ENCODE assay signal across 11 mouse cellular contexts in genomic region chr11:19982779-19983178, GRCm38 (mm10). TPM values are rescaled to one million over a fixed set of nuclear protein-coding genes. Genes with fewer than 3 reads are reported as not detected.
DNase-seq lines count a peak whose midpoint lies in the region; ATAC-seq and TF ChIP-seq lines count a peak whose summit lies in the region.
"Had no signal": no experiment of that assay in that cellular context is flagged by ENCODE, and none has a peak within 500 bp of the region (broad histone marks: within the 10 kb centered on the region; RNA-seq: fewer than 3 reads in every experiment).

No protein-coding gene starts in this region.

- H3K9me3 ChIP-seq in heart, embryonic 13.5 days = no peaks in the 10 kb centered on the region
- H3K9me3 ChIP-seq in embryonic facial prominence, embryonic 14.5 days (ENCODE audit: control insufficient read depth, low read length) = no peaks in the 10 kb centered on the region
- H3K9me3 ChIP-seq: G1E had no signal

- no peak for ATAC-seq in heart, embryonic 13.5 days (ENCODE audit: extremely low read depth, insufficient number of reproducible peaks, low FRiP score, low TSS enrichment)
- ATAC-seq in embryonic facial prominence, embryonic 14.5 days (ENCODE audit: low read depth) = no peak
- peak; percentile 21; the same call in 1 of the 2 replicates for ATAC-seq in megakaryocyte progenitor cell, adult 5-6 weeks (replicated peaks; ENCODE audit: poor library complexity)
- ATAC-seq: liver, postnatal 0 days; midbrain, embryonic 16.5 days had no signal

- intact Hi-C loops in heart, postnatal 10 days (cut with DNase I) = no loop called here
- intact Hi-C loops in left cerebral cortex, adult 2 months (cut with DNase I) = loop anchor here (2.0 kb wide), 3 partner anchors 52 to 148 kb away; partner anchors contain the start of gene Spred2
- intact Hi-C loops in left cerebral cortex, postnatal 4 days (cut with DNase I) = loop anchor here (10.0 kb wide), 1 partner anchor 58 kb away; the partner anchor contains the start of gene Spred2

- no peak overlapping the region for H3K4me3 ChIP-seq in heart, embryonic 13.5 days
- no peak overlapping the region for H3K4me3 ChIP-seq in left cerebral cortex, adult 2 months
- no peak overlapping the region for H3K4me3 ChIP-seq in embryonic facial prominence, embryonic 14.5 days (ENCODE audit: low read depth, low read length)

- TF ChIP-seq CTCF in left cerebral cortex, adult 2 months (IDR thresholded peaks at IDR 0.05) = no peak

- H3K9ac ChIP-seq in heart, embryonic 13.5 days = peak overlapping the region; percentile 34
- H3K9ac ChIP-seq in embryonic facial prominence, embryonic 14.5 days (ENCODE audit: low read depth, low read length) = no peak overlapping the region
- H3K9ac ChIP-seq: liver, postnatal 0 days had no signal

- whole genome bisulfite sequencing in heart, embryonic 13.5 days = 36% methylated on average over 6 of the region's 6 CpGs
- WGBS in embryonic facial prominence, embryonic 14.5 days = 67% methylated on average over 6 of the region's 6 CpGs

- H3K36me3 ChIP-seq in heart, embryonic 13.5 days = no peaks in the 10 kb centered on the region
- H3K36me3 ChIP-seq in embryonic facial prominence, embryonic 14.5 days (ENCODE audit: control insufficient read depth, insufficient read depth, low read length) = no peaks in the 10 kb centered on the region

- peaks cover 76% of the 10 kb centered on the region for H3K4me1 ChIP-seq in heart, embryonic 13.5 days
- peaks cover 44% of the 10 kb centered on the region for H3K4me1 ChIP-seq in embryonic facial prominence, embryonic 14.5 days (ENCODE audit: control insufficient read depth, insufficient read depth, low read length)

- H3K27ac ChIP-seq in heart, embryonic 13.5 days (replicated peaks) = peak overlapping the region; percentile 66
- H3K27ac ChIP-seq in left cerebral cortex, adult 2 months = peak overlapping the region; percentile 53
- peak overlapping the region; percentile 57; the same call in 1 of the 2 replicates for H3K27ac ChIP-seq in embryonic facial prominence, embryonic 14.5 days (replicated peaks; ENCODE audit: low read depth, low read length)

- no peaks in the 10 kb centered on the region for H3K27me3 ChIP-seq in heart, embryonic 13.5 days (replicated peaks)
- no peaks in the 10 kb centered on the region for H3K27me3 ChIP-seq in embryonic facial prominence, embryonic 14.5 days (replicated peaks; ENCODE audit: control insufficient read depth, insufficient read depth, low read length)

- DNase-seq in heart, postnatal 10 days = no peak
- no peak for DNase-seq in left cerebral cortex, adult 2 months (ENCODE audit: extremely low spot score in 1 of 2, low spot score in 2 of 2)
- no peak for DNase-seq in left cerebral cortex, postnatal 4 days
- DNase-seq in embryonic facial prominence, embryonic 14.5 days (ENCODE audit: low spot score) = no peak
- DNase-seq in adrenal gland, postnatal 36 days = no peak
- no peak for DNase-seq in adrenal gland, adult 8-10 months
- DNase-seq: liver, postnatal 0 days had no signal

- peak overlapping the region; percentile 7; the same call in 1 of the 2 replicates for H3K4me2 ChIP-seq in heart, embryonic 13.5 days
- peak overlapping the region; percentile 16; the same call in 1 of the 2 replicates for H3K4me2 ChIP-seq in embryonic facial prominence, embryonic 14.5 days (ENCODE audit: low read depth, low read length)

RNA-seq across cellular contexts. Expression of gene Spred2, which starts 58.6 kb away (rescaled TPM):
- polyA plus RNA-seq in heart, embryonic 13.5 days (2015; fragmentation: Nextera tagmentation; extraction: Ambion mirVana) = 4.2 and 4.3 TPM in 2 replicates
- 10 to 100 TPM; 28.4 to 33.4 TPM for total RNA-seq in heart, postnatal 10 days (2021)
- 100 to 1,000 TPM; 102 to 119 TPM for total RNA-seq in left cerebral cortex, adult 2 months (2021)
- total RNA-seq in left cerebral cortex, postnatal 4 days (2021) = 10 to 100 TPM; 52.1 to 57.0 TPM
- 7.7 and 8.7 TPM in 2 replicates for polyA plus RNA-seq in embryonic facial prominence, embryonic 14.5 days (2014; fragmentation: Nextera tagmentation; extraction: Ambion mirVana)
- 16.9 and 20.7 TPM in 2 replicates for total RNA-seq in megakaryocyte progenitor cell, adult 5-6 weeks (2015)
- total RNA-seq in megakaryocyte progenitor cell, adult 5-6 weeks (2017) = 4.4 and 5.0 TPM in 2 replicates
- 10 to 100 TPM; 32.0 to 38.0 TPM for total RNA-seq in adrenal gland, postnatal 36 days (2021)
- total RNA-seq in adrenal gland, adult 8-10 months (2022) = 10 to 100 TPM; 31.6 to 39.9 (median 37.2) TPM
